Mouse (Mus musculus): ENCODE results near the gene Ankrd9. TPM values are rescaled to one million over a fixed set of nuclear protein-coding genes. Genes with fewer than 3 reads are reported as not detected.

Gene Ankrd9
- total and polyA plus RNA-seq, 3 experiments: 13.8 to 26.0 TPM; not detected in 1

DNA sequence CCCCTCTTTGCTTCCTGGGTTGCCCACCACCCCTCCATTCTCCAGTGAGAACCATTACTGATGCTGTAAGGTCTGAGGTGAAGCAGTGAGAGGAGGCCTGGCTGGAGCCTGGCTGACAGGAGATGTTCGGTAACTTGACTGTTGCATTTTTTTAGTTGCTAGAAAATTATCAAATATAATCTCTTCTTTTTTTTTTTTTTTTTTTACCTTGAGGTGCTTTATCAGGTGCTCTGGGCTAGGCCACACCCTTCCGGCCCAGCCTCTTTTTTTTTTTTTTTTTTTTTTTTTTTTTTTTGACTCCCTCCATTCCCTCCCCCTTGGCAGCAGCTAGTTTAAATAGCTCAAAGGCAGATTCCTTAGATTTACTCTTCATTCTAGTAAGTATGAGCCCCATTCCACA, 24.9 kb downstream of the Ankrd9 start (continued):
- TF ChIP-seq ELF1 (IDR thresholded peaks at IDR 0.05; ENCODE audit: low read depth, low read length) (no peak), MAFK (IDR thresholded peaks at IDR 0.05; ENCODE audit: borderline replicate concordance, low read depth, low read length) (no peak), POLR2A (IDR thresholded peaks at IDR 0.05; ENCODE audit: control insufficient read depth in 1 of 2, insufficient read depth in 1 of 2, low read depth in 1 of 2, low read length in 2 of 2, poor library complexity in 1 of 2) (no peak; a peak in 1 of 4 replicates), JUND (IDR thresholded peaks at IDR 0.05; ENCODE audit: low read depth, low read length) (no peak), TAL1 (IDR thresholded peaks at IDR 0.05; ENCODE audit: low read length) (no peak), USF2 (IDR thresholded peaks at IDR 0.05; ENCODE audit: borderline replicate concordance in 1 of 2, insufficient read depth in 1 of 2, low read depth in 1 of 2, low read length in 2 of 2) (no peak), MYC (IDR thresholded peaks at IDR 0.05; ENCODE audit: low read depth, low read length) (no peak), UBTF (IDR thresholded peaks at IDR 0.05; ENCODE audit: borderline replicate concordance, insufficient read depth, low read depth, low read length) (no peak), POLR2AphosphoS5 (IDR thresholded peaks at IDR 0.05; ENCODE audit: borderline replicate concordance, low read depth, low read length) (no peak), NELFE (IDR thresholded peaks at IDR 0.05; ENCODE audit: low read depth, low read length) (no peak), GATA1 (IDR thresholded peaks at IDR 0.05; ENCODE audit: low read depth, low read length) (peak; percentile 86), RCOR1 (IDR thresholded peaks at IDR 0.05; ENCODE audit: low read depth, low read length) (no peak; the same call in 1 of the 2 replicates), NRF1 (IDR thresholded peaks at IDR 0.05; ENCODE audit: insufficient read depth, low read depth, low read length, poor library complexity, severe bottlenecking) (no peak), MAX (IDR thresholded peaks at IDR 0.05; ENCODE audit: low read length) (no peak), ZNF384 (IDR thresholded peaks at IDR 0.05; ENCODE audit: low read depth, low read length) (peak; percentile 100), BHLHE40 (IDR thresholded peaks at IDR 0.05; ENCODE audit: borderline replicate concordance, low read depth, low read length) (no peak; the same call in 1 of the 2 replicates), RAD21 (IDR thresholded peaks at IDR 0.05; ENCODE audit: low read depth, low read length) (no peak), ZC3H11A (IDR thresholded peaks at IDR 0.05; ENCODE audit: low read depth, low read length) (no peak), ZMIZ1 (IDR thresholded peaks at IDR 0.05; ENCODE audit: low read depth, low read length) (no peak), SMC3 (IDR thresholded peaks at IDR 0.05; ENCODE audit: low read depth, low read length) (no peak), GABPA (IDR thresholded peaks at IDR 0.05; ENCODE audit: low read depth, low read length) (no peak)

- Histone ChIP-seq H3K9ac (ENCODE audit: control insufficient read depth, low read depth, low read length, poor library complexity, severe bottlenecking) (peak overlapping the region; percentile 26), H3K27me3 (ENCODE audit: control insufficient read depth in 1 of 2, insufficient read depth in 2 of 2, low read length in 2 of 2) (no peaks in the 10 kb centered on the region), H3K9me3 (replicated peaks; ENCODE audit: insufficient read depth, low read length) (no peaks in the 10 kb centered on the region), H3K27ac (ENCODE audit: control insufficient read depth, low read depth, low read length) (peak overlapping the region; percentile 91), H3K36me3 (ENCODE audit: control insufficient read depth in 1 of 2, insufficient read depth in 2 of 2, low read length in 2 of 2) (peaks cover 0 to 33% of the 10 kb centered on the region in 2 experiments; a peak in 2 of 4 replicates), H3K79me2 (ENCODE audit: control insufficient read depth, insufficient read depth, low read length, poor library complexity) (no peaks in the 10 kb centered on the region), H3K4me1 (ENCODE audit: control insufficient read depth in 1 of 2, insufficient read depth in 2 of 2, low read length in 2 of 2) (peaks cover 21 to 32% of the 10 kb centered on the region in 2 experiments), H3K4me3 (ENCODE audit: control insufficient read depth in 1 of 2, insufficient read depth in 1 of 2, low read depth in 2 of 2, low read length in 2 of 2) (no peak overlapping the region)
- TF ChIP-seq MAX (IDR thresholded peaks at IDR 0.05; ENCODE audit: low read length) (no peak), TCF12 (IDR thresholded peaks at IDR 0.05; ENCODE audit: low read depth, low read length) (no peak), ZNF384 (IDR thresholded peaks at IDR 0.05; ENCODE audit: low read depth, low read length) (no peak), E2F4 (IDR thresholded peaks at IDR 0.05; ENCODE audit: borderline replicate concordance, low read depth, low read length) (no peak)
- peak; percentile 53 for DNase-seq (ENCODE audit: low read depth, low spot score)
Measured at GRCm38 (mm10) chr12:110953443-110953842, 25.4 kb downstream of the Ankrd9 start.
